Mouse (Mus musculus) limb, embryonic 15.5 days (tissue): ENCODE data around the gene Pgk1. TPM values are rescaled to one million over a fixed set of nuclear protein-coding genes. Genes with fewer than 3 reads are reported as not detected.
A peak's percentile ranks its signal among the peaks of the same experiment; 100 is the strongest.

Source experiments
- ATAC-seq: fragments of 200-750 bp; cut with Nextera tagmentation; 2 replicates; pipeline ENCODE4 v1.8.0; 2017; ENCODE audit warnings: low read depth, moderate TSS enrichment; ENCODE audit not compliant: insufficient number of reproducible peaks, low FRiP score, low TSS enrichment
- H3K27ac ChIP-seq: fragments of 300-500 bp; sonication (generic); 2 replicates; pipeline ENCODE4 v1.5.1; 2015; ENCODE audit warnings: moderate library complexity, mild to moderate bottlenecking, inconsistent platforms
- H3K27me3 ChIP-seq: fragments of 300-500 bp; sonication (generic); 2 replicates; pipeline ENCODE4 v1.6.1; 2015; ENCODE audit warnings: inconsistent platforms
- H3K36me3 ChIP-seq: fragments of 300-500 bp; sonication (generic); 2 replicates; pipeline ENCODE4 v1.6.1; 2015; ENCODE audit warnings: inconsistent platforms
- H3K4me1 ChIP-seq: fragments of 300-500 bp; sonication (generic); 2 replicates; pipeline ENCODE4 v1.6.1; 2015; ENCODE audit warnings: inconsistent platforms
- H3K4me2 ChIP-seq: fragments of 300-500 bp; sonication (generic); 2 replicates; pipeline ENCODE4 v1.6.1; 2015; ENCODE audit warnings: mild to moderate bottlenecking, inconsistent platforms
- H3K4me3 ChIP-seq: fragments of 300-500 bp; sonication (generic); 2 replicates; pipeline ENCODE4 v1.5.1; 2015; ENCODE audit warnings: mild to moderate bottlenecking, inconsistent platforms
- H3K9ac ChIP-seq: fragments of 300-500 bp; sonication (generic); 2 replicates; pipeline ENCODE4 v1.6.1; 2015; ENCODE audit warnings: inconsistent platforms
- H3K9me3 ChIP-seq: fragments of 300-500 bp; sonication (generic); 2 replicates; pipeline ENCODE4 v1.6.1; 2016; ENCODE audit warnings: inconsistent platforms
- WGBS: fragments of 180-500 bp; shearing (Covaris S2); methylation state at CpG from one replicate; pipeline ENCODE4 v1.1.7; 2015; 5-methylcytosine and 5-hydroxymethylcytosine counted together
- polyA plus RNA-seq: library from polyadenylated mRNA; unstranded; fragments of >200 nt; fragmentation: Nextera tagmentation; extraction: Ambion mirVana; gene quantifications from 2 replicates; pipeline ENCODE4 v1.2.1, GENCODE M21; 2015

Pgk1 gene
- polyA plus RNA-seq, result 373 and 387 TPM in 2 replicates

DNA sequence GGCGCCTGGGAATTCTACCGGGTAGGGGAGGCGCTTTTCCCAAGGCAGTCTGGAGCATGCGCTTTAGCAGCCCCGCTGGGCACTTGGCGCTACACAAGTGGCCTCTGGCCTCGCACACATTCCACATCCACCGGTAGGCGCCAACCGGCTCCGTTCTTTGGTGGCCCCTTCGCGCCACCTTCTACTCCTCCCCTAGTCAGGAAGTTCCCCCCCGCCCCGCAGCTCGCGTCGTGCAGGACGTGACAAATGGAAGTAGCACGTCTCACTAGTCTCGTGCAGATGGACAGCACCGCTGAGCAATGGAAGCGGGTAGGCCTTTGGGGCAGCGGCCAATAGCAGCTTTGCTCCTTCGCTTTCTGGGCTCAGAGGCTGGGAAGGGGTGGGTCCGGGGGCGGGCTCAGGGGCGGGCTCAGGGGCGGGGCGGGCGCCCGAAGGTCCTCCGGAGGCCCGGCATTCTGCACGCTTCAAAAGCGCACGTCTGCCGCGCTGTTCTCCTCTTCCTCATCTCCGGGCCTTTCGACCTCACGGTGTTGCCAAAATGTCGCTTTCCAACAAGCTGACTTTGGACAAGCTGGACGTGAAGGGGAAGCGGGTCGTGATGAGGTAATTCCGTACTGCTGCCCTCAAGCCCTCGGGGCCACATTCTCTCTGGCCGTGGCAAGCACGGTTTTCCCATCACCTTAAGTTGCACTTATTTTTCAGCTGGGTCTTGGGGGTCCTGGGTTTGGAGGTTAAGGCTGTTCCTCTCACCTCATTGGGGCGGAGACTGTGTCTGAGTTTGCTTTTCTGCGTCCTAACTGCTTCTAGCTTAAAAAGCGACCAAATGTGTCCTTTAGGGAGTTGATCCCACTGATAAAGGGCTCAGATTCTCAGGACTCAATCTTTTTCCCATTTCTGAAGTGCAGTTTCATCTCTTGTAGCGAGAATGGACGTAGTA, at the start of gene Pgk1:
Gene Pgk1, plus strand, starts transcription at position 388 of the 937 bp plus-strand sequence.
- H3K27ac ChIP-seq, result peak within 1 kb of the TSS; percentile 91
- peak within 1 kb of the TSS; percentile 39 for H3K4me2 ChIP-seq
- H3K9ac ChIP-seq, result peak within 1 kb of the TSS; percentile 40; the same call in 1 of the 2 replicates
- 20% methylated on average over 47 of the region's 55 CpGs for WGBS
- H3K4me1 ChIP-seq, result peaks cover 8% of the 10 kb centered on the region
- peak within 1 kb of the TSS; percentile 52 for H3K4me3 ChIP-seq
- ATAC-seq, result peak; percentile 99
- H3K27me3 ChIP-seq, result no peaks in the 10 kb centered on the region
- no peaks in the 10 kb centered on the region for H3K36me3 ChIP-seq
- no peaks in the 10 kb centered on the region for H3K9me3 ChIP-seq

DNA sequence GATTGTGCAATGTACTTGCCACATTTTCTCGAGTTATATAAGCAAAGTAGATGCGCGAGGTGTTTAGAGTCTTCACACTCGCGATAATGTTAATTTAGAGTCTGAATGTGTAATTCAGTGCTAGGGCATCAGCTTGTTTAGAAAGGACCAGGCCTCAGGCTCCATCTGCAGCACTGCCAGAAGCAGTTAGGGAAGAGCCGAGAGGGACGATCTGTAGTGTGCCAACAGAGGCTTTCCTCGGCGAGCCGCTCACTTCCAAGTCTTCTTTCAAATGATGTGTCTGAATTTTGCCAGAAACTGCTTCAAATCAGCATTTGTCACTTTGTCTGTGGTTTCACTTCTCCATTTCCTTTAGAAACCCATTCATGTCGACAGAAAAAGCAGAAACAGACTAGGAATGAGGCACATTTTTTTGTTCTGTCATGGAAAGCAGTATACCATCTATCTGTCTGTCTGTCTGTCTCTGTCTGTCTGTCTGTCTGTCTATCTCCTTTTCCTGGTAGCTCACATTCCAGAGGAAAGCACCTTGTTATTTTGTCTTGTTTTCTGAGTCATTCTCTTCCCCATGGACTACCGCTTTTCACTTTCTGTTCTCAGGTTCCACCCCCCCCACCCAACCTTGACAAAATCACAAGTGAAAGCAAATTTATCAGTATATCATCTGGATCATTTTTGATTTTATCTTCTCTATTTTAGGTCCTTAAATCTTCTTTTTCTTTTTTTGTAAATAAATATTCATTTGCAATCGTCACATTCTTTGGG, 47.4 kb upstream of the Pgk1 start:
- ATAC-seq, result no peak
- H3K36me3 ChIP-seq, result no peaks in the 10 kb centered on the region
- no peak overlapping the region for H3K4me3 ChIP-seq
- no peaks in the 10 kb centered on the region for H3K4me1 ChIP-seq
- H3K9me3 ChIP-seq, result no peaks in the 10 kb centered on the region
- H3K4me2 ChIP-seq, result no peak overlapping the region
- no peak overlapping the region for H3K27ac ChIP-seq
- 0 out of 2 replicates have a peak, but pooled peaks cover 3% of the 10 kb centered on the region for H3K27me3 ChIP-seq
- no peak overlapping the region for H3K9ac ChIP-seq
- 77% methylated on average over 13 of the region's 13 CpGs for whole genome bisulfite sequencing

DNA sequence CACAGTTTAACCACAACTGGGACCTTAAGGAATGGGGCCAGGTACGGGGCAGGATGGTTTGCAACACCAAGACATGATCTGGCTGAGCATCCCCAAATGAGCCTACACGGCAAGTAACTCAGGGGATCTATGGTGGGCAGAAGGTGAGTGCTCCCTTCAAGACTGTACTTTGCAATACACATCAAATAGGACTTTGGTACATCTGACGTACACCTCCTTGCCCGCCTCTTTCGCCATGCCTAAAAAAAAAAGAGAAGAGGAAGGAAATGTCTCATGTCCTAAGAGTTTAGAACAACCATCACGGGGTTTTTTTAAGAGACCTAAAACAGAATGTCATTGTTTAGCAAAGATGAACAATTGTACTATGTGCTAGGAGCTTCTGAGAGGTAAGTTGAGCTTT, 44.0 kb upstream of the Pgk1 start, which contains the start of gene Tlr13:
Gene Tlr13, plus strand, starts transcription at position 269 of the 400 bp plus-strand sequence.
- Histone ChIP-seq H3K27ac (no peak within 1 kb of the TSS), H3K9ac (no peak within 1 kb of the TSS), H3K4me1 (no peaks in the 10 kb centered on the region), H3K27me3 (0 out of 2 replicates have a peak, but pooled peaks cover 4% of the 10 kb centered on the region), H3K4me3 (no peak within 1 kb of the TSS), H3K36me3 (no peaks in the 10 kb centered on the region), H3K9me3 (no peaks in the 10 kb centered on the region), H3K4me2 (no peak within 1 kb of the TSS)
- no peak for ATAC-seq
- 88% methylated on average over 6 of the region's 6 CpGs for WGBS

DNA sequence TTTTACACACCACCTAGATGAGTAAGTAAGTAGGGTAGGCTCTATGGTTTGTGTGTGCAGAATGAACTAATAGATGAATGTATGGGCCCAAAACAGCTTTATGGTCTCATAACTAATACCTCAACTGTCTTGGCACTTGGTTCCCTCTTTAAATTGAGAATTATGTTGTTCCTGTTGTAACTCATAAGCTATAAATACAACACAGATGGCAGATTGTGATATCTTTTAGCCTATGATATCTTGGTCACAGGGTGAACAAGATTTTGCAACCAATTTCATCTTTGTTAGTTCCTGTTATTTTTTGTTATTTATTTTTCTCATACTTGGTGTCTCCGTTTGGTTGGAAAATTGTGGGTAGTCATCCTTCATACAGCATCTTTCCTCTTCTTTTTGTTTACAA, 38.7 kb upstream of the Pgk1 start:
- no peak overlapping the region for H3K27ac ChIP-seq
- no peak overlapping the region for H3K4me2 ChIP-seq
- 100% methylated on average over 1 of the region's 1 CpGs for WGBS
- ATAC-seq, result no peak
- no peaks in the 10 kb centered on the region for H3K9me3 ChIP-seq
- no peaks in the 10 kb centered on the region for H3K36me3 ChIP-seq
- 0 out of 2 replicates have a peak, but pooled peaks cover 4% of the 10 kb centered on the region for H3K27me3 ChIP-seq
- no peaks in the 10 kb centered on the region for H3K4me1 ChIP-seq
- no peak overlapping the region for H3K9ac ChIP-seq
- no peak overlapping the region for H3K4me3 ChIP-seq

DNA sequence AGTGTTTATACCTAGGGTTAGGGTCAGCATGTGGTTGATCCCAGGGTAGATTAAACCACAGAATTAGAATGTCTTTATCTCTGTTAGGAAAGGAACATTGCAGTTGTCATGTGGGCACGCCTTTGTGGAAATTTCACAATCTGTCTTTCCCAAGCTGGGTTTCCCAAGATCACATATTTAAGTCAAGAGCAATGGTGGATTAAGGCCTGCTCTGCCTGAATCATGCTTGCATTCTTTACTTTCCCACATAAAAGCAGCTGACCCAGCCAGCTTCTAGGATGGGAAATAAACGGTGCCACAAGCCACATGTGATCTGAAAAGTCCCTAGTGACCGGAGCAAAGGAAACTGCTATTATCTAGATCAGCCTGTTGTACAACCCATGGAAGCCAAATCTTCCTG, 37.4 kb upstream of the Pgk1 start:
- no peaks in the 10 kb centered on the region for H3K4me1 ChIP-seq
- no peak overlapping the region for H3K27ac ChIP-seq
- H3K9ac ChIP-seq, result no peak overlapping the region
- H3K27me3 ChIP-seq, result 0 out of 2 replicates have a peak, but pooled peaks cover 4% of the 10 kb centered on the region
- 68% methylated on average over 3 of the region's 3 CpGs for WGBS
- no peak for ATAC-seq
- H3K9me3 ChIP-seq, result no peaks in the 10 kb centered on the region
- H3K4me3 ChIP-seq, result no peak overlapping the region
- H3K4me2 ChIP-seq, result no peak overlapping the region
- H3K36me3 ChIP-seq, result no peaks in the 10 kb centered on the region

DNA sequence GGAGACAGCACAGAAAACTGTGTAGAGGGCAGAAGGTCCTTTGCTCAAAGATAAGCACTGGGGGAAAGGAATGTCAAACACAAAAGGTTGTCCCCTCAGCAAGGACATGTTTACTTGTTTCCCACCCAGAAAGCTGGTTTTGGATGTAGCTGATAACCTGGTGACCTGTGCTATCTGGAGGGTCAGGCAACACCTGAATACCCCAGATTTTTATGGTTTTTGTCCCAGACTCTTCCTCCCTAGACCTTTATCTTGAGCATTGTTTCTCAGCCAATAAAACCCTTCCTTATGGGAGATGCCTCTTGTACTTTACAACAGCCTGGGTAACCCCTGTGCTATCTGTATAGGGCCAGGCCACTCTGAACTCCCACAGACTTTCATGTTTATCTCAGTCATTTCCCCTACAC, 32.7 kb upstream of the Pgk1 start:
- no peaks in the 10 kb centered on the region for H3K36me3 ChIP-seq
- H3K9me3 ChIP-seq, result no peaks in the 10 kb centered on the region
- H3K4me2 ChIP-seq, result no peak overlapping the region
- no peaks in the 10 kb centered on the region for H3K4me1 ChIP-seq
- H3K27me3 ChIP-seq, result no peaks in the 10 kb centered on the region
- no peak for ATAC-seq
- H3K9ac ChIP-seq, result no peak overlapping the region
- H3K4me3 ChIP-seq, result no peak overlapping the region
- H3K27ac ChIP-seq, result no peak overlapping the region

DNA sequence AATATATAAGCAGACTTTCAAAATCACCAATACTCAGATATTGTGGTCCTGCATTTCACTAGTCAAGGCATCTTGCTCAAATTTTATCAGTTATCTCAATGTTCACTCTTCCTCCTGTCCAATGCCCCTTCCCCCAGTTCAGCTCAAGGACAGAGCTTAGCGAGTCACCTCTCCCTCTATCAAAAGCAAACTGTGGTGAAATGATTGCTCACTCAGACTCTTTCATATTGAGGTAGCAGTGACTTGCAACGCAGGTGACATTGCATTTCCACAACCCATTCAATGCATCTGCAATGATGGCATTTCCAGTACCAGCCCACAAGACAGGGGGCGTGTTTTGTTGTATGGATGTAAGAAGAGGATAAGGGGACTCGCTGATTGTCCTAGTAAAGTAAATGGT, 31.0 kb upstream of the Pgk1 start:
- Histone ChIP-seq H3K36me3 (no peaks in the 10 kb centered on the region), H3K9me3 (no peaks in the 10 kb centered on the region), H3K4me3 (no peak overlapping the region), H3K4me2 (no peak overlapping the region), H3K9ac (no peak overlapping the region), H3K4me1 (no peaks in the 10 kb centered on the region), H3K27me3 (no peaks in the 10 kb centered on the region), H3K27ac (no peak overlapping the region)
- 77% methylated on average over 4 of the region's 4 CpGs for WGBS
- ATAC-seq, result no peak

DNA sequence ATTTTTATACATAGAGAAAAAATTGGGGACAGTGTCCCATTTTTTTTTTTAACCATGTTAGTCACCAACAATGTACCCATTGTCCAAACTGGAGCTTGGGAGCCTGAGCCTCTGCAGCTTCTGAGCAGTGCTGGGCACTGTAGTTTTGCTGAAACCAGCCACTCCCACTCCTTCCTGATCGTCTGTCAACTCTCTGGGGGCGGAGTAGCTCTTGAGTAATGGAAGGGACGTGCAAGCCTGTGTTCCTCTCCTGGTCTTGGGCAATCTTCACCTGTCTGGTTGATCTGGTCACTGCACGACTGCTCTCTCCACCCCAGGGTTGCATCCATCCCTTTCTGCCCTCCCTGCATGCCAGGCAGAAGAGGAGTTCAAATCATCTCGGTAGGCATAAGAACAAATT, 22.9 kb upstream of the Pgk1 start:
- no peak for ATAC-seq
- no peaks in the 10 kb centered on the region for H3K27me3 ChIP-seq
- WGBS, result 44% methylated on average over 5 of the region's 5 CpGs
- H3K27ac ChIP-seq, result no peak overlapping the region
- H3K4me3 ChIP-seq, result no peak overlapping the region
- no peak overlapping the region for H3K4me2 ChIP-seq
- no peak overlapping the region for H3K9ac ChIP-seq
- H3K4me1 ChIP-seq, result no peaks in the 10 kb centered on the region
- no peaks in the 10 kb centered on the region for H3K9me3 ChIP-seq
- no peaks in the 10 kb centered on the region for H3K36me3 ChIP-seq

DNA sequence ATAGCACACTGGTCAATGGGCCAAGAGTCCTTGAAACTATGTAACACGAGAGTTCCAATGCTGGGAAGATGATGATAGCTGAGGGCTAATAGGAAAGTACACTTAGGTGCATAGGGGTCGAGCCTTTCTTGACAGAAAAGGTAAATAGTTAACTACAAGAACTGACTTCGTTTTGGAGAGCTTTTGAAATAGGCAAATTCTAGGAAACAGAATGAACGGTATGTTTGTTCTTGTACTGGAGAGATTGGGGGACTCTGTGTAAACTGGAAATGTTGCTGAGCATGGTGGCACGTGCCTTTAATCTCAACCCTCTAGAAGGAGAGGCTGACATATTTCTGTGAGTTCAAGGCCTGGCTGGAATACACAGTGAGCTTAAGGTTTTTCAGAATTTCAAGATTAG, 22.3 kb upstream of the Pgk1 start:
- H3K27me3 ChIP-seq, result no peaks in the 10 kb centered on the region
- H3K4me2 ChIP-seq, result no peak overlapping the region
- no peak overlapping the region for H3K4me3 ChIP-seq
- no peaks in the 10 kb centered on the region for H3K4me1 ChIP-seq
- 71% methylated on average over 5 of the region's 5 CpGs for WGBS
- no peak overlapping the region for H3K27ac ChIP-seq
- H3K9me3 ChIP-seq, result no peaks in the 10 kb centered on the region
- H3K9ac ChIP-seq, result no peak overlapping the region
- H3K36me3 ChIP-seq, result no peaks in the 10 kb centered on the region
- no peak for ATAC-seq

DNA sequence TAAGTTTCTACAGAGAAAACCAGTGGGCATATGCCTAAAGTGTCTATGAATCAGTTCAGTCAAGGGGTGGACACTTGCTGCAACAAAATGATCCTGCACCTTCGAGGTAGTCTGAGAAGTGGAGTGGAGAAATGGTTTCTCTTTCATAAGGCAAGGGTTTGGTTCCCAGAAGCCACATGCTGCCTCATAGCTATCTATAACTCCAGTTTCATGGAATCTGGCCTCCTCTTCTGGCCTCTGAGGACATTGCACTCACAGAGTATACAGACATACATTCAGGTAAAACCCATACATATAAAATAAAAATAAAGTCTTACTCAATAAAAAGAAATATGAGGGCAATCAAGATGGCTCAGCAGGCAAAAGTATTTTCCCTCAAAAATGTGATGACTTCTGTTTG, 21.8 kb upstream of the Pgk1 start:
- no peaks in the 10 kb centered on the region for H3K4me1 ChIP-seq
- ATAC-seq, result no peak

DNA sequence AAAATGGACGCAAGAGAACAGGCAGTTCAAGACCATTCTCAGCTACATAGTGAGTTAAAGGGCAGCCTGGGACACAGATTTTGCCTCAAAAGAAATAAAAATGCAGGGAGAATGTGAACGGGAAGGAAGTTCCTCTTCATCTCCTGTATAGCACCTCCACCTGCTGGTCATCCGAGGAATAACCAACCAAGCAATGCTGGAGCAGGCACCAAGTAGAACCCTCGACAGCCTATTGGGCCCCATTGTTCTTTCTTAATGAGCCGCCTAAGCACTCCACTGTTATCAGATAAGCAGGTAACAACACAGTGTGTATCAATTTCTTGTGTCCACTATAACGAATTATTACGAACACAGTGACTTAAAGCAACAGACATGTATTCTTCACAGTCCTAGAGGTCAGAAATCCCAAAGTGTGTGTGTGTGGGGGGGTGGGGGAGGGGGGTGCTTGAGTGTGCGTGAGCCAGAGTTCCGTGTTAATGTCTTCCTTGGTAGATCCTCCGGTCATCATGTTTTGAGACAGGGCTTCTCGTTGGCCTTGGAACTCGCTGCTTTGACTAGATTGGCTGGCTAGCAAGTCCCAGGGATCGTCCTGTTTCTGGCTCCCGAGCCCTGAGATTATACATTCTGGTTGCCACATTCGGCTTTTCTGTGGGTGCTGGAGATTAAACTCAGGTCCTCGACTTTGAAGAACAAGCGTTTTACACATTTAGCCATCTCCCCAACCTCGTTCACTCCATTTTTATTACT, 15.6 kb upstream of the Pgk1 start:
- Histone ChIP-seq H3K27ac (no peak overlapping the region), H3K9ac (no peak overlapping the region), H3K9me3 (no peaks in the 10 kb centered on the region), H3K27me3 (no peaks in the 10 kb centered on the region), H3K36me3 (no peaks in the 10 kb centered on the region), H3K4me1 (no peaks in the 10 kb centered on the region), H3K4me2 (peak overlapping the region; percentile 24; the same call in 1 of the 2 replicates), H3K4me3 (peak overlapping the region; percentile 23)
- no peak for ATAC-seq
- 29% methylated on average over 18 of the region's 18 CpGs for WGBS

More for the DNA sequence above, 21.8 kb upstream of the Pgk1 start:
- H3K27me3 ChIP-seq, result no peaks in the 10 kb centered on the region
- no peaks in the 10 kb centered on the region for H3K36me3 ChIP-seq
- H3K27ac ChIP-seq, result no peak overlapping the region
- no peak overlapping the region for H3K4me2 ChIP-seq
- H3K4me3 ChIP-seq, result no peak overlapping the region
- WGBS, result 64% methylated on average over 1 of the region's 1 CpGs
- H3K9ac ChIP-seq, result no peak overlapping the region
- H3K9me3 ChIP-seq, result no peaks in the 10 kb centered on the region
